Mouse (Mus musculus): ENCODE results near the gene Olfr27.

The Olfr27 gene

GRCm38 (mm10) chr9:39127831-39128230 lies at the start of gene Olfr27:
TSS of gene Olfr27 (plus strand) at chr9:39128131.
- no peak for DNase-seq (ENCODE audit: extremely low spot score, low spot score)

GRCm38 (mm10) chr9:39078787-39079186 lies 49.1 kb upstream of the Olfr27 start, which contains the start of gene Olfr938:
TSS of gene Olfr938 (minus strand) at chr9:39078887.
- no peak for DNase-seq (ENCODE audit: extremely low spot score, low spot score)

GRCm38 (mm10) chr9:39127326-39127725 lies 605 bp upstream of the Olfr27 start:
- DNase-seq (ENCODE audit: extremely low spot score, low spot score): no peak

GRCm38 (mm10) chr9:39152401-39152800 lies 24.5 kb downstream of the Olfr27 start:
- no peak for DNase-seq (ENCODE audit: extremely low spot score, low spot score)

GRCm38 (mm10) chr9:39166004-39166403 lies 38.1 kb downstream of the Olfr27 start, which contains the start of gene Olfr943:
TSS of gene Olfr943 (plus strand) at chr9:39166304.
- DNase-seq (ENCODE audit: extremely low spot score, low spot score): no peak
